Mouse (Mus musculus) intestine, embryonic 16.5 days (tissue): ENCODE results near the gene Tmem26. TPM values are rescaled to one million over a fixed set of nuclear protein-coding genes. Genes with fewer than 3 reads are reported as not detected.
"Not testable (repeated sequence)": the region's sequence is repeated elsewhere in the genome, so short reads cannot be mapped to it uniquely, and the experiment has no call there.

ENCODE experiments used
- ATAC-seq: fragments of 200-750 bp; cut with Nextera tagmentation; 2 replicates; pipeline ENCODE4 v1.8.0; 2017; ENCODE audit warnings: moderate TSS enrichment, moderate library complexity
- H3K27ac ChIP-seq: fragments of 300-500 bp; sonication (generic); 2 replicates; pipeline ENCODE4 v1.5.1; 2014; ENCODE audit warnings: mild to moderate bottlenecking, low read length
- H3K27me3 ChIP-seq: fragments of 300-500 bp; sonication (generic); replicated peaks from 2 replicates; pipeline ENCODE4 v1.6.1; 2014; ENCODE audit warnings: low read length, control low read depth, mixed read lengths; ENCODE audit not compliant: control insufficient read depth, insufficient read depth
- H3K36me3 ChIP-seq: fragments of 300-500 bp; sonication (generic); 2 replicates; pipeline ENCODE4 v1.6.1; 2014; ENCODE audit warnings: low read length, control low read depth; ENCODE audit not compliant: control insufficient read depth, insufficient read depth
- H3K4me1 ChIP-seq: fragments of 300-500 bp; sonication (generic); 2 replicates; pipeline ENCODE4 v1.6.1; 2014; ENCODE audit warnings: low read length, control low read depth, mixed read lengths; ENCODE audit not compliant: control insufficient read depth, insufficient read depth
- H3K4me2 ChIP-seq: fragments of 300-500 bp; sonication (generic); 2 replicates; pipeline ENCODE4 v1.6.1; 2014; ENCODE audit warnings: low read depth, low read length, control low read depth
- H3K4me3 ChIP-seq: fragments of 300-500 bp; sonication (generic); 2 replicates; pipeline ENCODE4 v1.5.1; 2014; ENCODE audit warnings: mild to moderate bottlenecking, low read length
- H3K9ac ChIP-seq: fragments of 300-500 bp; sonication (generic); 2 replicates; pipeline ENCODE4 v1.6.1; 2014; ENCODE audit warnings: low read depth, low read length
- H3K9me3 ChIP-seq: fragments of 300-500 bp; sonication (generic); 2 replicates; pipeline ENCODE4 v1.6.1; 2016; ENCODE audit warnings: low read length, control low read depth; ENCODE audit not compliant: control insufficient read depth
- WGBS: fragments of 180-500 bp; shearing (Covaris S2); extraction: QIAGEN DNeasy Blood & Tissue Kit; methylation state at CpG from one replicate; pipeline ENCODE4 v1.1.7; 2014; 5-methylcytosine and 5-hydroxymethylcytosine counted together
- polyA plus RNA-seq: library from polyadenylated mRNA; unstranded; fragments of >200 nt; fragmentation: Nextera tagmentation; extraction: Ambion mirVana; gene quantifications from 2 replicates; pipeline ENCODE4 v1.2.1, GENCODE M21; 2015

Gene Tmem26
- polyA plus RNA-seq, 1 experiment from 2014 or later: 7.6 TPM

DNA sequence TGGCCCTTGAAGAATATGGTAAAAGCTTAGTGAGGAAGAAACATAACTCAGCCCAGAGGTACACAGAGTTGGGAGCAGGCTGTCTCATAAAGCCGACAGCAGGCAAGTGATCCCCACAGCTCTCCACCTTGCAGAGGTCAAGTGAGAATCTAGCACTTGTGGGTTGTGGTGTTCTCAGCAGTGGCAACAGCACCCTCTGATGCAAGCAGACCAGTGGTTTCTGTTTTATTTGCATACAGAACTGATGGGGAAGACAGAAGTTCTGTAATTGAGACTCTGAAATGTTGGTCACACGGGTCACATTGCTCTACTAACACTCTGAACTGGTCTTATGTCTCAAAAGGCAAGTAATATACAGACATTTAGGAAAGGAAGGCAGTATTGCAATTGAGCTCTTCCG is 12.2 kb downstream of the Tmem26 start:
- H3K27me3 ChIP-seq: no peaks in the 10 kb centered on the region
- no peaks in the 10 kb centered on the region for H3K9me3 ChIP-seq
- no peak overlapping the region for H3K27ac ChIP-seq
- no peak for ATAC-seq
- no peak overlapping the region for H3K9ac ChIP-seq
- 88% methylated on average over 3 of the region's 3 CpGs for WGBS
- no peak overlapping the region for H3K4me3 ChIP-seq
- H3K36me3 ChIP-seq: no peaks in the 10 kb centered on the region
- no peaks in the 10 kb centered on the region for H3K4me1 ChIP-seq
- no peak overlapping the region for H3K4me2 ChIP-seq

- WGBS: 72% methylated on average over 7 of the region's 7 CpGs
Observed at GRCm38 (mm10) chr10:68737391-68737790, 13.9 kb downstream of the Tmem26 start.

DNA sequence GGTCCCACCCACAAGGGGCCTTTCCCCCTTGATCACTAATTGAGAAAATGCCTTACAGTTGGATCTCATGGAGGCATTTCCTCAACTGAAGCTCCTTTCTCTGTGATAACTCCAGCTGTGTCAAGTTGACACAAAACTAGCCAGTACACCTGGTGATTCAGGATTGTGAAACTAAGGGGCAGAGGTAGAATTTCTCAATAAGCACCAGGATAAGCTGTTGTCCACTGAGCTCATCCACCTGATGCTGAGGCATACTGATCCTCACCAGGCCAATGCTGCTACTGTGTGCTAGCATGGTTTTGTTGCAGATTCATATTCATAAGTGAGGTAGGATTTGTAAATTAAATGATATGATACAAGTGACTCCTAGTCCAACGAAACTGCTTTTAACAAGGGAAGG is 15.5 kb downstream of the Tmem26 start:
- H3K4me1 ChIP-seq, H3K27me3 ChIP-seq, H3K36me3 ChIP-seq, H3K9me3 ChIP-seq, H3K9ac ChIP-seq, H3K27ac ChIP-seq, H3K4me3 ChIP-seq, H3K4me2 ChIP-seq, ATAC-seq: not testable (repeated sequence)
- 75% methylated on average over 1 of the region's 1 CpGs for WGBS

More at GRCm38 (mm10) chr10:68737391-68737790, 13.9 kb downstream of the Tmem26 start:
- no peak for ATAC-seq
- Histone ChIP-seq H3K4me1 (no peaks in the 10 kb centered on the region), H3K9ac (no peak overlapping the region), H3K27me3 (no peaks in the 10 kb centered on the region), H3K4me2 (no peak overlapping the region), H3K9me3 (no peaks in the 10 kb centered on the region), H3K36me3 (no peaks in the 10 kb centered on the region), H3K4me3 (no peak overlapping the region), H3K27ac (no peak overlapping the region)

DNA sequence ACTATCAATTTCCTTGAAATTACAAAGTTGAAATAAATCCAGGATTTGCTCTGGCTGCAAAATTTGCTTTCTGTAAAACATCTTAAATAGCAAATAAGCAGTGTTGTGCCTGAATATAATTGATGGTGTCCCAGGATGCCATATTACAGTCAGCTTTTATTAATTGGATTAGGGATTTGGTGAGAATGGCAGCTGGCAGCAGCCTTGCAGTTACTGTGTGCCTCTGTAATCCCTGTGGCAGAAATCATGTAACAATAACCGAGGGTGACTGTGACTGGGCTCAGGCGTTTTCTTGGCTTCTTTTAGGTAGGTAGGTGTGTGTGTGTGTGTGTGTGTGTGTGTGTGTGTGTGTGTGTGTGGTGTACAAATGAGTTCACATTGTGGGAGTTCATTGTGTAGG is 16.8 kb downstream of the Tmem26 start:
- H3K27me3 ChIP-seq: no peaks in the 10 kb centered on the region
- H3K9me3 ChIP-seq: no peaks in the 10 kb centered on the region
- no peak overlapping the region for H3K4me2 ChIP-seq
- WGBS: 78% methylated on average over 2 of the region's 2 CpGs
- no peaks in the 10 kb centered on the region for H3K4me1 ChIP-seq
- no peak for ATAC-seq
- no peak overlapping the region for H3K27ac ChIP-seq
- H3K9ac ChIP-seq: no peak overlapping the region
- no peaks in the 10 kb centered on the region for H3K36me3 ChIP-seq
- no peak overlapping the region for H3K4me3 ChIP-seq

GRCm38 (mm10) chr10:68750921-68751320 is 27.5 kb downstream of the Tmem26 start:
- Histone ChIP-seq H3K4me1 (no peaks in the 10 kb centered on the region), H3K4me2 (no peak overlapping the region), H3K27ac (no peak overlapping the region), H3K4me3 (no peak overlapping the region), H3K36me3 (no peaks in the 10 kb centered on the region), H3K27me3 (no peaks in the 10 kb centered on the region), H3K9ac (no peak overlapping the region), H3K9me3 (no peaks in the 10 kb centered on the region)
- no peak for ATAC-seq
- WGBS: 83% methylated on average over 7 of the region's 7 CpGs

GRCm38 (mm10) chr10:68759238-68759637 is 35.8 kb downstream of the Tmem26 start:
- no peaks in the 10 kb centered on the region for H3K36me3 ChIP-seq
- no peaks in the 10 kb centered on the region for H3K9me3 ChIP-seq
- no peak overlapping the region for H3K4me2 ChIP-seq
- no peak for ATAC-seq
- WGBS: 44% methylated on average over 5 of the region's 5 CpGs
- no peaks in the 10 kb centered on the region for H3K27me3 ChIP-seq
- no peak overlapping the region for H3K9ac ChIP-seq
- H3K4me3 ChIP-seq: no peak overlapping the region
- H3K27ac ChIP-seq: no peak overlapping the region
- no peaks in the 10 kb centered on the region for H3K4me1 ChIP-seq

- H3K9me3 ChIP-seq: no peaks in the 10 kb centered on the region
- no peaks in the 10 kb centered on the region for H3K27me3 ChIP-seq
- no peak overlapping the region for H3K27ac ChIP-seq
- no peak overlapping the region for H3K4me3 ChIP-seq
- no peaks in the 10 kb centered on the region for H3K4me1 ChIP-seq
- 65% methylated on average over 7 of the region's 7 CpGs for WGBS
- ATAC-seq: no peak
- H3K4me2 ChIP-seq: no peak overlapping the region
- no peak overlapping the region for H3K9ac ChIP-seq
- no peaks in the 10 kb centered on the region for H3K36me3 ChIP-seq
Observed at GRCm38 (mm10) chr10:68759789-68760188, 36.3 kb downstream of the Tmem26 start.

- Histone ChIP-seq H3K4me3 (no peak overlapping the region), H3K27me3 (no peaks in the 10 kb centered on the region), H3K4me1 (no peaks in the 10 kb centered on the region), H3K27ac (no peak overlapping the region), H3K4me2 (no peak overlapping the region), H3K36me3 (no peaks in the 10 kb centered on the region), H3K9ac (no peak overlapping the region), H3K9me3 (no peaks in the 10 kb centered on the region)
- no peak for ATAC-seq
- WGBS: 47% methylated on average over 9 of the region's 9 CpGs
Observed at GRCm38 (mm10) chr10:68781067-68781868, 57.8 kb downstream of the Tmem26 start.

- Histone ChIP-seq H3K27me3 (no peaks in the 10 kb centered on the region), H3K4me1 (no peaks in the 10 kb centered on the region), H3K9me3 (no peaks in the 10 kb centered on the region), H3K4me2 (no peak overlapping the region), H3K36me3 (no peaks in the 10 kb centered on the region), H3K4me3 (no peak overlapping the region), H3K27ac (no peak overlapping the region), H3K9ac (no peak overlapping the region)
- no peak for ATAC-seq
- WGBS: 85% methylated on average over 6 of the region's 6 CpGs
Observed at GRCm38 (mm10) chr10:68782724-68783123, 59.3 kb downstream of the Tmem26 start.

DNA sequence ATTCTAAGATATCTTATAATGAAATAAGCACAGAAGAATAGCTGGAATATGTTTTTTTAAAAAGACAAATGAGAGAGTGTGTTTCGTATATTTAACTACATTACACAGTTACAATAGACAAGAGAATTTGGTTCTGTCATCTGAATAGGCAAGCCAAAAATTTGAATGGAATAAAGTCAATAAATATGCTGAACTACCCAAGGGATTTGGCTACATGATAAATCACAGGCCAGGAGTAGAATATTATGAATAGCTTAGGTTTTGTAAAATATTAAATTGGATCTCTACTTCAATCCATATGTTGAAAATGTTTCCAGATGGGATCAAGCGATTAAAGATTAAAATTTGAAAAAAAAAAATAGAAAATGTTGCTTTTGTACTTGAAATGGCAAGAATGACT is 60.4 kb downstream of the Tmem26 start:
- no peak overlapping the region for H3K9ac ChIP-seq
- H3K27me3 ChIP-seq: no peaks in the 10 kb centered on the region
- no peak for ATAC-seq
- WGBS: 85% methylated on average over 2 of the region's 2 CpGs
- H3K4me2 ChIP-seq: no peak overlapping the region
- H3K9me3 ChIP-seq: no peaks in the 10 kb centered on the region
- no peaks in the 10 kb centered on the region for H3K4me1 ChIP-seq
- H3K4me3 ChIP-seq: no peak overlapping the region
- H3K36me3 ChIP-seq: no peaks in the 10 kb centered on the region
- H3K27ac ChIP-seq: no peak overlapping the region
